Mouse (Mus musculus) forelimb bud, embryonic 11.5 days (tissue): Measurements from ENCODE around the gene Tgm1.
A peak's percentile ranks its signal among the peaks of the same experiment; 100 is the strongest.

Source experiments
- DNase-seq: peaks from one replicate; pipeline ENCODE4 v3.0.0-alpha.2; 2012; ENCODE audit warnings: low read depth, low spot score

Gene Tgm1

DNA sequence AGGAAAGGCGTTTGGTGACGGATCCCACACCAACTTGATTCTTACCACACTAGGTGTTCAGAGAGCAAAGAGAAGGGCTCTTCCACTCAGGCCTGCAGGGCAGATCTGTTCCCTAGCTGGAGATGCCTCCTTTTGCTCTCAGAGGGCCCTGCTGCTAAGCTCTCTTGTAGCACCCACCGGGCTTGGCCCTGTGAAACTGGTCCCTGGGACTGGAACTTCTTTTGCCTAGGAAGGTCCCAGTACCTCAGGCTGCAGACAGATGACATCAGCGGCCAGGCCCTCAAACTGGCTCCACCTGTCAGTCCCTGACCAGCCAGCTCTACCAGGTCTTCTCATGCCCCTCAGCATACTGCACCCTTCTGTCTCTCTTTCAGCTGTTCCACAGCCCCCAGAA lies at the start of gene Tgm1:
Gene Tgm1, minus strand, starts transcription at position 198 of the 394 bp plus-strand sequence.
- DNase-seq, result no peak

DNA sequence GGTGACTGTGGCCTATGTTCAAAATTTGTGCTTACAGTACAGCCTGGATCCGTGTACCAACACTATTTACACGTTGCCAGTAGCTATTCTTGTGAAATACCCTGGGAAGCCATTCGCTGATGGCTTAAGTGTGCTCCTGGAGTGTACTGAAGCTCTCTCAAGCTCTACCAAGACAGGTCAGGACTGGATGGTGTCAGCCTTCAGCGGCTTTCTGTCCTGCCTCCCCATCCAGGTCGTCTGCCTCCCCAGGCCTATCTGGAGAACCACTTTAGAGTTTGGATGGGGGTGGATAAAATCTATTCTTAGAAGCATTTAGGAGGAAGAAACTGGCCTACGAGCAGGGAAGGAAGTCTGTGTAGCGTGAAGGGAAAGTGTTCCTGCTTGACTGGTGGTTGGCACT lies 49.4 kb upstream of the Tgm1 start:
- no peak for DNase-seq

DNA sequence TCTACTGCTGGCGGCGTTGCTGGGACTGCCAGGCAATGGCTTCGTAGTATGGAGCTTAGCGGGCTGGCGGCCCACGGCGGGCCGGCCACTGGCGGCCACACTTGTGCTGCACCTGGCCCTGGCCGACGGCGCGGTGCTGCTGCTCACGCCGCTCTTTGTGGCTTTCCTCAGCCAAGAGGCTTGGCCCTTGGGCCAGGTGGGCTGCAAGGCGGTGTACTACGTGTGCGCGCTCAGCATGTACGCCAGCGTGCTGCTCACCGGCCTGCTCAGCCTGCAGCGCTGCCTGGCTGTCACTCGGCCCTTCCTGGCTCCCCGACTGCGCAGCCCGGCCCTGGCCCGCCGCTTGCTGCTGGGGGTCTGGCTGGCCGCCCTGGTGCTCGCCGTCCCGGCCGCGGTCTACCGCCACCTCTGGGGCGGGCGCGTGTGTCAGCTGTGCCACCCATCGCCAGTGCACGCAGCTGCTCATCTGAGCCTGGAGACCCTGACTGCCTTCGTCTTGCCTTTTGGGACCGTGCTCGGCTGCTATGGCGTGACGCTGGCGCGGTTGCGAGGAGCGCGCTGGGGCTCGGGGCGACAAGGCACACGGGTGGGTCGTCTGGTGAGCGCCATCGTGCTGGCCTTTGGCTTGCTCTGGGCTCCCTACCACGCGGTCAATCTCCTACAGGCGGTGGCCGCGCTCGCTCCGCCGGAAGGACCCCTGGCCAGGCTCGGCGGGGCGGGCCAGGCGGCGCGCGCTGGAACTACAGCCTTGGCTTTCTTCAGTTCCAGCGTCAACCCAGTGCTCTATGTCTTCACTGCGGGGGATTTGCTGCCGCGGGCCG lies 48.5 kb upstream of the Tgm1 start:
- DNase-seq, result peak; percentile 43

DNA sequence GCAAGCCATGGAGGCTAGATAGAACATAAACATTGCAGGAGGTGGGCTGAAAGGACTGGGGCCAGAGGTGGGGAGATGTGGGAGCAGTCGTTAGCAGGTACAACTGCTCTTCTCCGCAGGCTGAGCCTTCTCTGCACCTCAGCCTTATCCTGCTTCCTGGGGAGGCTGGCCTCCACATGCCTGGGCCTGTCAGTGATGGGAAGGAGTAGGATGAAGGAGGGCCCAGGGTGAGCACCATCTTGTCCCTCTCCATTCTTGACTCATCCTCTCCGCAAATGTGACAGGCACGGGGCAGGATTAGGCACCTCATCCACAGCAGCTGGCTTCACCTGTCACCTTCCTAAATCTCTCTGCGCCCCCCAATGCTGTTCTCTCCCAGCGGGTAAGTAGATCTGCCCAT lies 47.4 kb upstream of the Tgm1 start, which contains the start of gene Ltb4r2:
Gene Ltb4r2, plus strand, starts transcription at position 266 of the 400 bp plus-strand sequence.
- DNase-seq, result no peak

DNA sequence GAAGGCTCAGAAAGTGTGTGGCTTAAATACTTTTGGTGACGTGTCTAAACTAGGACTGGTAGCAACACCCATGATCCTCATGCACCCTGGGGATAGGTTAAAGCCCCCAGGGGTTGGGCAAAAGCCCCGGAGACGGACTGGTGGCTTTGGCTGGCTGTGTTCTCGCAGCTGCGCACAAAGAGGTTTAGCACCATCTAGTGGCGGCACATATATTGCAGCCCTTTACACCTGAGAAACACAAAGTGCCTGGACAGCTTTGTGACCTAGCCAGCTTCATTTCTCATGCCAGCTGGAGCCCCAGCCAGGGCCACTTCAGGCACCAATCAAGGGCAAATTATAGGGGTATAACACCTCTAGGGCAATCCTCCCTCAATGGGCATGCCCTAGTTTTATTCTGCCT lies 46.4 kb upstream of the Tgm1 start:
- peak; percentile 81 for DNase-seq

DNA sequence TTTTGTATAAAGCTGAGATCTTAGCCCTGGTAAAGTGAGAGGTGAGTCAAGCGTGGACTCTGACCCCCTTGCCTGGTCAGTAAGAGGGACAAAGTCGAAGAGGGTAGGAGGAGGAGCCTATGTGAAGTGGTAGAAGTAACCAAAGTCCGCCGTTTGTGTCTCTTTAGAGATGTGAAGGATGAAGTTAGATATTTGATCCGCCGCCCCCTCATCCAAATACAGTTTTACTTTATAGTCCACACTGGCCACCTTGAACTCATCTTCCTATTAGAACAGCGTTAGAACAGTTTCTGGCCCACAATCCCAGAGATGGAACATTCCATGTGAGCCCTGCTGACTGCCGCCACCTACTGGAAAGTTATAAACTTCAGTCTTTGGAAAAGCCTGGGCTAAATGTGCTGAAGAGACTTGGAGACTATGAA lies 44.6 kb upstream of the Tgm1 start, which contains the start of gene Cideb:
Gene Cideb, minus strand, starts transcription at position 96 of the 422 bp plus-strand sequence.
- peak; percentile 62 for DNase-seq

DNA sequence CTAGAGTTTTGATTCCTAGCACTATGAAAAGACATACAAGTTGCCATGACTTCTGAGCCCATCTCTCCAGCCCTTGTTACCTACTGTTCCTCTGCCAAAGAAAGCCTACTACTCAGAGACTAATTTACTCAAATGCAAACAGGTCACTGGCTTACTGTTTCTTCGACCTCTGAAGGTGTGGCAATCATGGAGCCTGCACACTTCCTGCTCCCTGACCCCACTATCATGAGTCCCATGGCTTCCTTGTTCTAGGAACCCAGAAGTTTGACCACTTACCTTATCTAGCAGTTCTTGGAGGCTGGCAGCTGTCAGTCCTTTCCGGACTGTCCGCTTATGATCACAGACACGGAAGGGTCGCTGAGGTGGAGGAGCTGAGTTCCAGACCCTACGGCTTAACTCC lies 43.8 kb upstream of the Tgm1 start:
- no peak for DNase-seq

DNA sequence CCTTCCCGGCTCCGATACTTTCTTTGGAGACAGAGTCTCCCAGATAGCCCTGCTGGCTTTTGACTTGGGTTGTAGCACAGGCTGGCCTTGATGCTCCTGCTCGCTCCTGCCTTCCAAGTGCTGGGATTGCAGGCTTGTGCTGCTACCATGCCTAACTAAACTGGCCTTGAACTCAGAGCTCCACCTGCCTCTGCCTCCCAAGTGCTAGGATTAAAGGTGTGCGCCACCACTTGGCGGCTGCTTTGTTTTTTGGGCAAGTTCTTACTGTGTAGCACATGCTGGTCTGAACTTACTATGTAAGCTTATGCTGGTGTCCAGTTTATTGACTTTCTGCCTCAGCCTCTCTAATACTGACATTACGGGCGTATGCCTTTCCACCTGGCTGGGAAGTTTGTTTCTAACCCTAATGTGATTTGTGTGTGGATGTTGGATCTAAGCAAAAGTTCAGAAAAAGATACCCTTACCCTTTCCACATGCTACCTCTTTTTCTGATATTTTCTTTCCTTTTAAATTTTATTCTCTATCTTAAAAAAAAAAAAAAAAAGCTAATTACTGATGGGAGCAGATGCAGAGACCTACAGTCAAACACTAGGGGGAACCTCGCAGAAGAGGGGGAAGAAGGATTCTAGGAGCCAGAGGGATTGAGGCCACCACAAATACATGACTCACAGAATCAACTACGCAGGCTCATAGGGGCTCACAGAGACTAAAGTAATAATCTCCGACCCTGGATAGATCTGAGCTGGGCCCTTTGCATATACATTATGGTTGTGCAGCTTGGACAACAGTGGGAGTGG lies 33.5 kb upstream of the Tgm1 start:
- no peak for DNase-seq

DNA sequence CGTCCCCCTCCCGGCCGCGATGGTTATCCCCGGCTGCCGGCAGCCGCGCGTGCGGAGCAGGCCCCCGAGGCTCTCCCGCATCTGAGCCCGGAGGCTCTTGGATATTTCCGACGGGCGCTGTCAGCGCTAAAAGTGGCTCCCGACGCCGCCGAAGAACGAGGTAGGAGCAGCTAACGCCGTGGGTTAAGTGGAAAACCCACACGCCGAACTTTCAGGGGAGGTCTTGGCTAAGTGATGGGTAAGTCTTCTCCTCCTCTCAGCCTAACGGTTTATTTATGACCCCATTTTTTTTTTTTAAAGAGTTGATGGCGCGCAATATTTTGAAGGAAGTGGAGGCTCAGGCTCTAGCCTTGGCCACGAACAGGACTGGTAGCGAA lies 32.1 kb upstream of the Tgm1 start:
- DNase-seq, result no peak

DNA sequence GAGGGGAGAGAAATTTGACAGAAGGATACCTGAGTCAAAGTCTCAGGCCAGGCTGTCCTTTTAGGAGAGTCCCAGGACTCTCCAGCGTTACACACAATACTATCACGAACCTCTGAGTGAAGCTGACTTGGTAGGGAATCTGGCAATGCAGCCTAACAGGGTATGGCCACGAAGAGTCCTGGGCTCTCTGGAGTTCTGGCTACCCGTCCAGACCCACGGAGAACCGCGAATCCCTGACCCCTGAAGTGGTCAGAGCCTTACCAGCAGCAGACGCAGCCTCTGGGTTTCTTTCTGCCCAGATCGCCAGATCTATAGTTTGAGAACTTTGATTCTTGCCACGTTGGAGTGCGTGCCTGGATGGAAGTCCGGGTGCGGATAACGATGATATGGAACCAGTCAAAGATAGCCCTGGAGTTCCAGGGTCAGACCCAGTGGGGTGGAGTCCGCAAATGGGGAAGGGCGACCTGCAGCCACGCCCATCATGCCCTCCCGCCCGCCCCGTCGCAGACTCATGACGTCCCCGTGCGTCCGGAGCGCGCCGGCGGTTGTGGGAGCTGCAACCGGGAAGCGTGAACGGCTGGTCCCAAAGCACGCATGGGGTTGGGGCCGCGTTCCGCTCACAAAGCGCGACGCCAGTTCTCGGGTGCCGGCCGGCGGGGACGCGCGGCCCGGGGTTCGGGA lies 31.6 kb upstream of the Tgm1 start, which contains the start of the genes Dhrs1 and Nop9:
Gene Dhrs1, minus strand, starts transcription at position 511 of the 681 bp plus-strand sequence.
Gene Nop9, plus strand, starts transcription at position 514 of the 681 bp plus-strand sequence.
- peak; percentile 80 for DNase-seq

DNA sequence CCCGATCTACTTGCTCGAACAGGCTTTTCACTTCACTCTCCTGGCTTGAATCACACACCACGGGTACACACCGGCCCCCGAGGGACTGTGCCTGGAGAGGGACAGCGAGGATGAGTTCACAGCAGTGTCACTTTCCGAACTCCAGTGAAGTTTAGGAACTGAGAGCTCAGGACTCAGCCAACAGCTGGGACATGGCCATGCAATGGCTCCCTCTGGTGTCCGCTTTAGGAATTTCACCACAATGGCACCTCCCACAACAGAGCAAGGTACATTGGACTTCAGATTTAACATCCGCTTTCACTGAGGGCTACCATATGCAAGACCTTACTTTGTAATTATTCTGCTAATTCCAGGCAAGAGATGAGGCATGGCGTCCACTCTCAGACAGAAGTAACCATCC lies 30.0 kb upstream of the Tgm1 start:
- DNase-seq, result peak; percentile 88

DNA sequence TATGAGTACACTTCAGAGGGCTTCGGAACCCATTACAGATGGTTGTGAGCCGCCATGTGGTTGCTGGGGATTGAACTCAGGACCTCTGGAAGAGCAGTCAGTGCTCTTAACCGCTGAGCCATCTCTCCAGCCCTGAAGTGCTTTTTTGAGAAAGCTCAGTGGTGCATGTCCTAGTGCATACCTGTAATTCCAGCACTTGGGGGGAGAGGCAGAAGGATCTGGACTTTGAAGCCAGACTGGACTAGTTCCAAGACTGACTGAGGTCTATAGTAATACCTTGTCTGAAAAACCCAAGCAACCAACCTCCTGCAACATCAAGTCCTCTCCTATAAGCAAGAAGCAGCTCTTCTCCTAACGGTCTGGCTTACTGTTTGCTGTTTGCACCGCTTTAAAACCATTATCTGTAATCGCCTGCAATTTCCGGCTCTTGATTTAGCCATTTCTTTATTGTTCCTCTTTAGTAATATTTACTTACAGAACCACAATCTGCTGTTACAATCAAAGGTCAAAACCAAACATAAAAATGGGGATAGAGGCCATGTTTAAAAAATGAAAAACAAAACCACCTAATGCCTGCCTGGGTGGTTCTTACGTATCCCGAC lies 23.5 kb upstream of the Tgm1 start:
- DNase-seq, result no peak

DNA sequence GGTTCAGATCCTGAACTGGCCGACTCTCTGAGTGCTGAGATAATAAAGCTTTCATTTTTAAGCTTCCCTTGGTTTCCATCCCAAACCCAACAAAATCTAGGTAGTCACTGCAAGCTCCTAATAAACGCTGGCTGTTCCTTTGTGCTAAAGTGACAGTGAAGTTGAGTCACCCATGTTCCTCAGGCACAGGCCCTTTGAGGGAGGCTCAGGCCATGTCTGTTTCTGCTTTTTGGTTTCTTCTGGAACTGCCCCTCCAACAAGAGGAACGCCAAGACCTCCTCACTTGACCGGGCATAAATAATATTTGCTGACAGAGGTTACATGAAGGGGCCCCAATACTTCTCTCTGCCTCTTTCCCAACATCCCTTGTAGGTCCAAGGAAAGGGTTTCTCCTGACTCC lies 22.0 kb upstream of the Tgm1 start:
- DNase-seq, result no peak

DNA sequence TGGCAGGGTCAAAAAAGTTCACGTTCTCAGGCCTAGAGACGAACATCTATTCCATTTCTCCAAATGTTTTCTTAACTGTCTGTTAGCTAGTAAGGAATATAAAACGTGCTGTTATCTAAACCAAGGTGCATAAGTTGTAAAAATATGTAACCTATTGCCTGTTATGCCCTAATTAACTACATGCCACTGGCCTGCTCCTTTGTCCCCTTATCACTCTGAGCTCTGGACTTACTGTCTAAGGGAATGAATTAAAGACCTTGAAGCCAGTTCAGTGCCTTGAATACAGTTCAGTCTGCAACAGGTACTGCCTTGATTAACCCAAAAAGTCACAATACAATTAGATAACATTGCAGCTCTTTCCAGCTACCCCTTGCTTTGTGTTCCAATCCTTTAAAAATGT lies 21.6 kb upstream of the Tgm1 start:
- no peak for DNase-seq

DNA sequence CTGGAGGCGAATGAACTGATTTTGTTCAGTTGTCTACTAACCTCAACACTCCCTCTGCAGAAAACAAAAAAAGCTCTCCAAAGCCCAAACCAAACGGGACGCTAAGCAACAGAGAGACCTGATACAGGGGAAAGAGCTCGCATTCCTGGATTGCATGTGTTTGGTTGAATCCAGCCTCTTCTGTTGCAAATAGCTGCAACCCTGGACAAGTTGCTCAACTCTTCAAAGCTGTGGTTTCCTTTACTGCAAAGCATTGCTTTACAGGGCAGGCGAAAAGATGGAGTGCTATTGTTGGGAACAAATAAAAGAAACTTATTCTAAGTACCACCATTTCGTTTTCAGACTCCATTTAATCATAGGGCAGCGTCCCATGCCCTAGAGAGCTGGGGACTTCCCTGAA lies 21.1 kb upstream of the Tgm1 start:
- DNase-seq, result no peak

DNA sequence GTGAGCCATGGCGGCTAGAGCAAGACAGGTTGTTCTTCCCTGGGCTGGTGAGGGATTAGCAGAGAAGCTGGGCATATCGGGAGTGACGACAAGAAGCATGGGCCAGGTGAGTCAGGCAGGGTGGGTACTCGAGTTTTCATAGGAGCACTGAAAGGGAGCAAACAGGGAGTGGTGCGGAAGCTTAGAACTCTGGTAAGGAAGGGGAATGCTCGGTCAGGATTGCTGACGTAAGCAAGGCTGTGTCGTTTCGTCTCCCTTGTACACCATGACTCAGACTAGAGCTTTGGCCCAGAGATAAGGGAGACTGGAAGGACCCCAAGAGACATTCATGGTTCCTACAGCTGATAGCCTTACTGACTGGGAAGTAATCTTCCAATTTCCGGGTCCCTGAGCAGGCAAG lies 20.2 kb upstream of the Tgm1 start:
- DNase-seq, result no peak

DNA sequence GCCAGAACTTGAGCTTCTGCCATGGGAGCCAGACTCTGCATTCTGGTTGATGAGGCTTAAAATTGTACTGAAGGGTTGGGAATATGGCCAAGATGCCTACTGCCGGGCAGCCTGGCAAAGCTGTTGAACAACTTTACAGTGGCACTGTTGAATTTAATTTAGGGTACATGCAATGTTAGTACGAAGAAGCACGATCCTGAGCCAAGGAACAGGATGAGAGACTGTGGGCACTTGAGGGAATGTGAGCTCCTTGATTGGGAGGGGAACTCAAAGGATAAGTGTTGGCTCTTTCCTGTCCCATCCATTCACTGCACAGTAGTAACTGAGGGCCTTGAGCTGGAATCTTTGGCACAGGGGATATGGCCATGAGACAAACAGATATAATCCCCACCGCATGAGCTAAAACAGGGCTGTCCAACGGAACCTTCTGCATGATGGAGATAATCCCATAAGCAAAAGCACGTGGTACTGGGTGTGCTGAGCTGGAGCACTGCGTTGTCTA lies 16.9 kb upstream of the Tgm1 start:
- DNase-seq, result no peak

DNA sequence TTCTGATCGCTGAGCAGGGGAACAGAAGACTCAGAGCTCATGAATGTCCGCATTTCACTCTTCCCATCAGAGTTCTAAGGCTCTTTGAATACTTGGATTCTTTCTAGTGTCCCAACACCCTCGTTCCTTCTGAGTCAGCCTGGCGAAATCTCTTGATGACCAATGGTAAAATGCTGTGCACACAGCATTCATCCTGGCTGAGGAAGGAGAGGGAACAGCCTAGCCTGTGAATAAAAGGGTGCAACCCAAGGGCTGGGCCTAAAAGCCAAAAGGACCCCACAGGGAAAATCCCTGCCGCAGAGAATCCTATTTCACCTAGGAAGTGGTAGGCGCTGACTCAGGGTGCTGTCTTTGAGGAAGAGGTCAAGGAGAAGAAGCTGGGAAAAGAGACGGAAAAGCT lies 16.4 kb upstream of the Tgm1 start:
- no peak for DNase-seq

DNA sequence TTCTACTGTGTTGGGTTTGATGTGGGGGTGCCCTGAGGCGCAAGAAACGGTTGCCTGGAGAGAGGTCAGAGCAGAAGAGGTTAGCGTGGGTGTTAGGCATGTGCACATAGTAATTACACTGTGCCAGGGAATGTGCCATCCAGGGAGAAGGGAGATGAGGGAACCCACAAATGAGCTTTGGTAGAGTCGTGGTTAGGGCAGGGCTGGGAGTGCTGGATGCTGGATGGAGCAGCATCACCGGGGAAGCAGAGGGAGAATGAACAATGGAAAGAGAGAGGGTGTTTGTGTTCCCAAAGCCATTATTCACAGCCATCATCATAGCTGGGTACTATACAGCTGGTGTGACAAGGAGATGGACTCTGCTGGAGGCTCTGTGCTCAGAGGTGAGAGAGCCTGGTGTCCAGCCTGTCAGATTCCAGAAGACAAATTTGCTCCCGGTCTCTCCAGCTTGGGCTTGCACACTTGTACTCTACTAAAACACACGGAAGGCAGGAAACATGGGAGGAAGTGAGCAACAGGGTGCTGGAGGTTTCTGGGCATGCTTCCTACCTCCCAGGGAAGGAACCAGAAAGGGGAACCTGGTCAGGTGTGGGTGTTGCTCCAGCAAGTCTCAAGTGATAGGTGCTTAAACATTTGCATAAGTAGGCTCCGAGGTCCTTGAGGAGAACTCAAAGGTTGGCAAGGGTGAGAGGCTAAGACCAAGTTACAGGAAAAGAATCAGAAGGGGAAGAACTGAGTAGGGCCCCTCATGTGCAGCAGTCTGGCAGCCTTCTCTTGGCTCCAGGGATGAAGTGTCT lies 14.4 kb upstream of the Tgm1 start:
- no peak for DNase-seq

DNA sequence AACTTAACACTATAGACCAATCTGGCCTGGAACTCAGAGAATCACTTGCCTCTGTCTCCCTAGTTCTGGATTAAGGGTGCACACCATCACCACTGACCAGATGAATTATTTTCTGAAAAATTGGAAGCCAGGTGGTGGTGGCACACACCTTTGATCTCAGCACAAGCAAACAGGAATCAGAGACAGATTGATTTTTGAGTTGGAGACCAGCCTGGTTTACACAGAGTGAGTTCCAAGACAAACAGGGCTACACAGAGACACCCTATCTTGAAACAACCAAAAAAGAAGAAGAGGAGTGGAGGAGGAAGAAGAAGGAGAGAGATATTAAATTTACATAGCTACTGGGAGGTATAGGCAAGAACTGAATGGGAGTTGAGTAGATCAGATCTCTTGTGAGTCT lies 12.5 kb upstream of the Tgm1 start:
- DNase-seq, result no peak

DNA sequence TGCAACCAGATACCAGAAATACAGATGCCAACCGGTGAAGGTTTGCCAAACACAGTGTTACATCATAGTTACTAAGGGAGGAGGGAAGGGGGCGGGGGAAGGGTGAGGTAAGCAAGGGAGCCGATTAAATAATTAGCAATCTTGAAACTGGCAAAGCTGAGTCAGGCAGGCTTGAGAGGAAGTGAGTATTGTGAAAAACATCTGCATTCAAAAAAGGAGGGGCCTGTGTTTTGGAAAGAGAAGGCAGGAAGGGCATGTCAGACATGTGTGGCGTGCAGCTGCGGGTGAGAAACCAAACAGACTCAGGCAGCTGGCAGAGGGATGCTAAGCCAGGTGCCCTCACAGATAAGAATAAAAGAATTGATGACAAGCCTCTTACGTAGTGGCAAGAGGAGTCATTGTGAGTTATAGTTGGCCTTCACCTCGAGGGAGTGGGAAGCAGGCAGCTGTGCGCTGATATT lies 10.7 kb upstream of the Tgm1 start:
- DNase-seq, result no peak
